Mouse (Mus musculus): ENCODE data around the gene Hipk2.

DNA sequence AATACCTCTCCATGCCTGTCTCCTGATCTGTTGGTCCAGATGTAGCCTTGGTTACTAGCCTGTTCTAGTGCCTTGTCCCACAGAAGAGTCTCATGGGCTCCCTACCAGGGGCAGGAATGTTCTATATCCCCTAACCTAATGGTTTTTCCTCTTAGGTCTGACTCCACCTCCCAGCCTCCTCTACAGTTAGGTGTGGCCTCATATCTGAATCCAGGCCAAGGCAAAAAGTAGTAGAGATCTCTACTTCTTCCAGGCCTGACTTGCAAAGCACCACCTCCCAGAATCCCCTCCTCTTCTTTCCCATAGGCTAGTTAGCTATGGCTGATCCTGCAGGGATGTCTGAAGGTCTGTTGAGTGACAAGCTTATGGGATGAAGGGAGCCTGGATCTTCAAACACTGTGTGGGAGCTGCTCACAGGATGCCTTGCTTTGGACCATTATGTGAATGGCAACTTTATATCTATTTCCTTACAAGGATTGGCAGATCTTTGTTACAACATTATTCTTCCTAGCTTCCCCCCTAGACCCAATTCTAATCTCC lies 36.2 kb upstream of the Hipk2 start:
- TF ChIP-seq CTCF (conservative IDR thresholded peaks at IDR 0.05; ENCODE audit: low read length) (no peak), POU5F1 (IDR thresholded peaks at IDR 0.05; ENCODE audit: borderline replicate concordance, low read length) (no peak), NANOG (IDR thresholded peaks at IDR 0.05; ENCODE audit: borderline replicate concordance, low read length) (no peak)
